Mouse (Mus musculus): ENCODE data around the gene Izumo1r. TPM values are rescaled to one million over a fixed set of nuclear protein-coding genes. Genes with fewer than 3 reads are reported as not detected.

Izumo1r gene
- polyA plus RNA-seq, 1 experiment = not detected

- Histone ChIP-seq H3K4me3 (no peak overlapping the region), H3ac (ENCODE audit: control insufficient read depth, insufficient read length) (no peak overlapping the region), H3K36me3 (ENCODE audit: control insufficient read depth, insufficient read depth) (no peaks in the 10 kb centered on the region), H3K79me2 (ENCODE audit: control insufficient read depth, insufficient read depth) (no peaks in the 10 kb centered on the region), H3K4me2 (ENCODE audit: low read depth) (peak overlapping the region; percentile 55), H3K27me3 (ENCODE audit: control insufficient read depth, insufficient read depth, insufficient read length) (no peaks in the 10 kb centered on the region)
- TF ChIP-seq REST (IDR thresholded peaks at IDR 0.05; ENCODE audit: insufficient read depth, insufficient read length) (no peak), MAX (IDR thresholded peaks at IDR 0.05; ENCODE audit: low read depth) (no peak), E2F4 (IDR thresholded peaks at IDR 0.05; ENCODE audit: insufficient read depth) (no peak), CEBPB (IDR thresholded peaks at IDR 0.05; ENCODE audit: insufficient read depth, poor library complexity, severe bottlenecking) (no peak), MYOG (IDR thresholded peaks at IDR 0.05; ENCODE audit: control insufficient read depth in 1 of 3, insufficient read depth in 1 of 3, insufficient read length in 2 of 3, low read depth in 2 of 3) (peak; percentile 79 to 96 (median 93)), TCF12 (IDR thresholded peaks at IDR 0.05; ENCODE audit: insufficient read depth, poor library complexity, severe bottlenecking) (peak; percentile 32), USF1 (IDR thresholded peaks at IDR 0.05; ENCODE audit: low read depth) (no peak), MYOD1 (IDR thresholded peaks at IDR 0.05; ENCODE audit: control insufficient read depth in 1 of 3, insufficient read length in 2 of 3, low read depth in 2 of 3) (peak in 2 of 3 experiments; percentile 97 to 98), SRF (IDR thresholded peaks at IDR 0.05; ENCODE audit: control insufficient read depth, insufficient read length, low read depth) (no peak), TCF3 (IDR thresholded peaks at IDR 0.05; ENCODE audit: insufficient read length, low read depth) (peak; percentile 62), POLR2AphosphoS2 (IDR thresholded peaks at IDR 0.05; ENCODE audit: insufficient read length, low read depth) (peak; percentile 47), POLR2A (IDR thresholded peaks at IDR 0.05; ENCODE audit: insufficient read length, low read depth) (no peak)
Measured at GRCm38 (mm10) chr9:14839527-14839926, 64.2 kb downstream of the Izumo1r start.

Other genes with a start within 250 kb of the Izumo1r start
- 0.36 TPM for gene Piwil4, start 163.2 kb downstream of the Izumo1r start, polyA plus RNA-seq (2012; fragmentation: generic; extraction: Trizol)
- 0.26 TPM for gene Fut4, start 151.6 kb downstream of the Izumo1r start, polyA plus RNA-seq (2012; fragmentation: generic; extraction: Trizol)
- gene 1700012B09Rik, start 132.9 kb downstream of the Izumo1r start, polyA plus RNA-seq (2012; fragmentation: generic; extraction: Trizol) = 0.61 TPM
- 7.8 TPM for gene Mre11a, start 119.3 kb downstream of the Izumo1r start, polyA plus RNA-seq (2012; fragmentation: generic; extraction: Trizol)
- gene Ankrd49, start 119.1 kb downstream of the Izumo1r start, polyA plus RNA-seq (2012; fragmentation: generic; extraction: Trizol) = 6.0 TPM
- not detected for gene Gpr83, start 43.7 kb downstream of the Izumo1r start, polyA plus RNA-seq (2012; fragmentation: generic; extraction: Trizol)
- gene Panx1, start 141.5 kb upstream of the Izumo1r start, polyA plus RNA-seq (2012; fragmentation: generic; extraction: Trizol) = 54.7 TPM
- gene Hephl1, start 208.2 kb upstream of the Izumo1r start, polyA plus RNA-seq (2012; fragmentation: generic; extraction: Trizol) = 10.6 TPM

Measured in myocyte (in vitro differentiated cells).